Mouse (Mus musculus) adrenal gland, postnatal 10 days (tissue): ENCODE data around the gene Csmd2. TPM values are rescaled to one million over a fixed set of nuclear protein-coding genes. Genes with fewer than 3 reads are reported as not detected.

Experiments
- DNase-seq: peaks from one replicate; pipeline ENCODE4 v3.0.0; 2021; ENCODE audit warnings: mixed read lengths
- long read RNA-seq, 2 experiments: library from polyadenylated mRNA; stranded (forward); transcript quantifications; one replicate each; pipeline ENCODE4 v2.0.0; 2021
- total RNA-seq, 2 experiments: library from RNA; stranded (reverse); gene quantifications; 2 replicates each; pipeline ENCODE4 v1.2.3; 2021

The Csmd2 gene
- 1 to 10 TPM in 1 of 2 experiments, under 1 TPM in 1; 0.93 to 2.4 TPM for total RNA-seq
- long read RNA-seq, experiment 1, result 0 reads
- long read RNA-seq, experiment 2, partial matches to known transcripts, result 0 of 2 reads
- long read RNA-seq, experiment 2, other reads (novel, unspliced or antisense), result 2 of 2 reads

GRCm38 (mm10) chr4:127987784-127988455 lies at the start of gene Csmd2:
Gene Csmd2 (plus strand): TSS chr4:127987857.
- peak; percentile 27 for DNase-seq

GRCm38 (mm10) chr4:127947696-127948095 lies 40.0 kb upstream of the Csmd2 start:
- DNase-seq, result no peak

GRCm38 (mm10) chr4:127953006-127953710 lies 34.5 kb upstream of the Csmd2 start:
- no peak for DNase-seq

GRCm38 (mm10) chr4:127969101-127969500 lies 18.6 kb upstream of the Csmd2 start:
- DNase-seq, result no peak

GRCm38 (mm10) chr4:127970018-127970421 lies 17.6 kb upstream of the Csmd2 start:
- peak; percentile 72 for DNase-seq

- DNase-seq, result no peak
These were observed 16.5 kb upstream of the Csmd2 start, which contains the start of gene CK137956 for GRCm38 (mm10) chr4:127970901-127971868. Gene CK137956 (minus strand): TSS chr4:127970951.

GRCm38 (mm10) chr4:127972976-127973375 lies 14.7 kb upstream of the Csmd2 start:
- DNase-seq, result no peak

GRCm38 (mm10) chr4:127981125-127981524 lies 6.5 kb upstream of the Csmd2 start:
- no peak for DNase-seq

GRCm38 (mm10) chr4:127984426-127984825 lies 3.2 kb upstream of the Csmd2 start:
- DNase-seq, result no peak

GRCm38 (mm10) chr4:127985874-127986273 lies 1.8 kb upstream of the Csmd2 start:
- DNase-seq, result no peak

GRCm38 (mm10) chr4:127986491-127987075 lies 1.1 kb upstream of the Csmd2 start:
- no peak for DNase-seq

GRCm38 (mm10) chr4:127987270-127987669 lies 387 bp upstream of the Csmd2 start:
- no peak for DNase-seq

GRCm38 (mm10) chr4:127988526-127989180 lies 996 bp downstream of the Csmd2 start:
- DNase-seq, result no peak

- DNase-seq, result no peak
These were observed 1.8 kb downstream of the Csmd2 start for GRCm38 (mm10) chr4:127989347-127989995.

- no peak for DNase-seq
These were observed 11.6 kb downstream of the Csmd2 start for GRCm38 (mm10) chr4:127999281-127999680.

- no peak for DNase-seq
These were observed 15.0 kb downstream of the Csmd2 start for GRCm38 (mm10) chr4:128002638-128003101.

GRCm38 (mm10) chr4:128004797-128005452 lies 17.3 kb downstream of the Csmd2 start:
- no peak for DNase-seq

GRCm38 (mm10) chr4:128019465-128019864 lies 31.8 kb downstream of the Csmd2 start:
- DNase-seq, result no peak

GRCm38 (mm10) chr4:128028294-128028693 lies 40.6 kb downstream of the Csmd2 start:
- DNase-seq, result no peak

GRCm38 (mm10) chr4:128041901-128042300 lies 54.2 kb downstream of the Csmd2 start:
- no peak for DNase-seq
